Mouse (Mus musculus) hindbrain, embryonic 11.5 days (tissue): ENCODE data around the gene Serf2. TPM values are rescaled to one million over a fixed set of nuclear protein-coding genes. Genes with fewer than 3 reads are reported as not detected.
"Not testable (repeated sequence)": the region's sequence is repeated elsewhere in the genome, so short reads cannot be mapped to it uniquely, and the experiment has no call there.

Experiments
- ATAC-seq: fragments of 200-750 bp; cut with Nextera tagmentation; 2 replicates; pipeline ENCODE4 v1.8.0; 2017; ENCODE audit warnings: mild to moderate bottlenecking, moderate TSS enrichment, moderate library complexity; ENCODE audit not compliant: low FRiP score
- DNase-seq: peaks from one replicate; pipeline ENCODE4 v3.0.0-alpha.2; 2015; ENCODE audit warnings: low spot score
- H3K27ac ChIP-seq: fragments of 300-500 bp; sonication (generic); 2 replicates; pipeline ENCODE4 v1.5.1; 2014; ENCODE audit warnings: mild to moderate bottlenecking, low read depth, low read length
- H3K27me3 ChIP-seq: fragments of 300-500 bp; sonication (generic); 2 replicates; pipeline ENCODE4 v1.6.1; 2014; ENCODE audit warnings: mild to moderate bottlenecking, low read length, moderate library complexity, mixed read lengths; ENCODE audit not compliant: control insufficient read depth, insufficient read depth
- H3K36me3 ChIP-seq: fragments of 300-500 bp; sonication (generic); 2 replicates; pipeline ENCODE4 v1.6.1; 2014; ENCODE audit warnings: mild to moderate bottlenecking, low read length, moderate library complexity, mixed read lengths; ENCODE audit not compliant: control insufficient read depth, insufficient read depth
- H3K4me1 ChIP-seq: fragments of 300-500 bp; sonication (generic); replicated peaks from 2 replicates; pipeline ENCODE4 v1.6.1; 2014; ENCODE audit warnings: low read length, mixed read lengths; ENCODE audit not compliant: control insufficient read depth, insufficient read depth
- H3K4me2 ChIP-seq: fragments of 300-500 bp; sonication (generic); replicated peaks from 2 replicates; pipeline ENCODE4 v1.6.1; 2014; ENCODE audit warnings: mild to moderate bottlenecking, low read depth, low read length
- H3K4me3 ChIP-seq: fragments of 300-500 bp; sonication (generic); 2 replicates; pipeline ENCODE4 v1.5.1; 2014; ENCODE audit warnings: low read depth, low read length
- H3K9ac ChIP-seq: fragments of 300-500 bp; sonication (generic); 2 replicates; pipeline ENCODE4 v1.6.1; 2014; ENCODE audit warnings: low read depth, low read length
- H3K9me3 ChIP-seq: fragments of 300-500 bp; sonication (generic); 2 replicates; pipeline ENCODE4 v1.6.1; 2016; ENCODE audit warnings: low read length; ENCODE audit not compliant: control insufficient read depth
- WGBS: fragments of 180-500 bp; shearing (Covaris S2); extraction: QIAGEN DNeasy Blood & Tissue Kit; methylation state at CpG from one replicate; pipeline ENCODE4 v1.1.7; 2014; 5-methylcytosine and 5-hydroxymethylcytosine counted together
- polyA plus RNA-seq: library from polyadenylated mRNA; unstranded; fragments of >200 nt; fragmentation: Nextera tagmentation; extraction: Ambion mirVana; gene quantifications from 2 replicates; pipeline ENCODE4 v1.2.1, GENCODE M21; 2014

The Serf2 gene
- polyA plus RNA-seq, 1 experiment from 2014 or later: 490 TPM

DNA sequence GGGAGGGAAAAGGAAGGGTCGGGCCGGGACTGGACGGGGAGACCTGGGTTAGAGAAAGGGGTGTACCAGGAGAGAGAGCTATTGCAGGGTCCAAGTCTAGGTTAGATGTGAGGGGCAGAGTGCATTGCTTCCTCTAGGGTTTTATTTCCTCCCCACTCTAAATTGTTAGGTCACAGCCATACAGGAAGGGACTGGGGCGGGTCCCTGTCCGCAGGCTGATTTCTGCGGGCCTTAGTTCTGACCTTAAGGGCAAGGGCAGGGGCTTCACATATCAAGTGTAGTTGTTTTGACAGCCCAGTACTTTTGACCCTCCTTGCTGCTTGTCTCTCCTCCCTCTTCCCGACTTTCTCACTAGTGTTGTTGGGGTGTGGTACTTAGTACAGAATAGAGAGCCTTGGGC, 1.1 kb downstream of the Serf2 start:
- H3K4me2 ChIP-seq: peak overlapping the region; percentile 82
- 2% methylated on average over 7 of the region's 7 CpGs for WGBS
- peak overlapping the region; percentile 94 for H3K4me3 ChIP-seq
- no peak for DNase-seq
- ATAC-seq: 0 out of 2 replicates have a peak, but pooled peaks have one; percentile 4
- H3K36me3 ChIP-seq: no peaks in the 10 kb centered on the region; the same call in 1 of the 2 replicates
- H3K27ac ChIP-seq: peak overlapping the region; percentile 91
- peak overlapping the region; percentile 96 for H3K9ac ChIP-seq
- H3K27me3 ChIP-seq: no peaks in the 10 kb centered on the region
- 0 out of 2 replicates have a peak, but pooled peaks cover 2% of the 10 kb centered on the region for H3K4me1 ChIP-seq
- no peaks in the 10 kb centered on the region for H3K9me3 ChIP-seq

GRCm38 (mm10) chr2:121452361-121452760, 3.4 kb downstream of the Serf2 start:
- no peaks in the 10 kb centered on the region; the same call in 1 of the 2 replicates for H3K36me3 ChIP-seq
- H3K4me3 ChIP-seq: no peak overlapping the region
- no peak for DNase-seq
- 0 out of 2 replicates have a peak, but pooled peaks cover 2% of the 10 kb centered on the region for H3K4me1 ChIP-seq
- no peak for ATAC-seq
- WGBS: 90% methylated on average over 4 of the region's 4 CpGs
- no peak overlapping the region for H3K4me2 ChIP-seq
- no peak overlapping the region for H3K9ac ChIP-seq
- H3K27me3 ChIP-seq: no peaks in the 10 kb centered on the region
- no peak overlapping the region for H3K27ac ChIP-seq
- H3K9me3 ChIP-seq: no peaks in the 10 kb centered on the region

DNA sequence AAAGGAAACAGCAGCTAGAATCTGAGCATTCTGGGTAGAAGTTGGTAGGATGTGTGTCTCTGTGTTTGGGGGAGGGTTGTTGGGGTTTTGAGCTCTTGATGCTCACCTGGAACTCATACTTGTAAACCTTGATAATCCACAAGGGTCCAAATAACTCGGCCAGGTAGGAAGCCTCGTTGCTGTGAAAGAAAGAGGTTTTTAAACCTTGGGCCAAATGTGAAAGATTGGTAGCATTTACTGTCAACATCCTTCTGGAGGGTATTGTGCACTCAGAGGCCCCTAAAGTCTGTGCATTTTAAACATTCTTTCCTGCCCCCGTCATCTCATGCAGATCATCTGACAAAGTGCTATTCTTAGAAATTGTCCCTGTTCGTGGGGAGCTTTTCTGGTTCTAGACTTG, 4.0 kb downstream of the Serf2 start, which contains the start of gene Hypk:
Gene Hypk, plus strand, starts transcription at position 301 of the 400 bp plus-strand sequence.
- ATAC-seq (no peak), DNase-seq (no peak)
- WGBS: 87% methylated on average over 4 of the region's 4 CpGs
- Histone ChIP-seq H3K27ac (no peak within 1 kb of the TSS), H3K36me3 (no peaks in the 10 kb centered on the region; the same call in 1 of the 2 replicates), H3K27me3 (no peaks in the 10 kb centered on the region), H3K9me3 (no peaks in the 10 kb centered on the region), H3K4me3 (no peak within 1 kb of the TSS), H3K4me2 (no peak within 1 kb of the TSS), H3K9ac (no peak within 1 kb of the TSS), H3K4me1 (0 out of 2 replicates have a peak, but pooled peaks cover 2% of the 10 kb centered on the region)

DNA sequence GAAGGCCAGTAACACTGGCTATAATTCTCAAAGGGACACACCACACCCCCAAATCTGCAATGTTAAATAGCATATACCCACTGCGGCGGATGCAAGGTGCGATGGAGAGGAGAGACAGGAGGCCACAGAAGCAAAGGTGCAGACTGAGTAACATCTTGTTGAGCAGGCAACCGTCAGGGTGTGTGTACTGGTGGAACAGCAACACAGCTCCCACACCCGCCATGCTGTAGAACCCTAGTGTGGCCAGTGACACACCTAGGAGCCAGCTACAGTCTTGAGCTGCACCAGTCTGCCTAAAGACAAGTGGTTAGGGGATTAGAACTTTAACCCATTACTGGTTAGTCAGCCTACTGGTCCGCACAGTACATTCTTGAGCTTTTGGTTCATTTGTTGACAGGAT, 4.9 kb downstream of the Serf2 start:
- H3K36me3 ChIP-seq: no peaks in the 10 kb centered on the region; the same call in 1 of the 2 replicates
- H3K27me3 ChIP-seq: no peaks in the 10 kb centered on the region
- ATAC-seq: no peak
- no peak overlapping the region for H3K27ac ChIP-seq
- 86% methylated on average over 6 of the region's 6 CpGs for WGBS
- H3K4me2 ChIP-seq: no peak overlapping the region
- DNase-seq: no peak
- H3K9ac ChIP-seq: no peak overlapping the region
- no peaks in the 10 kb centered on the region for H3K9me3 ChIP-seq
- H3K4me1 ChIP-seq: 0 out of 2 replicates have a peak, but pooled peaks cover 2% of the 10 kb centered on the region
- no peak overlapping the region for H3K4me3 ChIP-seq

- no peak for ATAC-seq
- no peaks in the 10 kb centered on the region for H3K27me3 ChIP-seq
- no peak overlapping the region for H3K4me2 ChIP-seq
- H3K9me3 ChIP-seq: no peaks in the 10 kb centered on the region
- DNase-seq: no peak
- H3K4me3 ChIP-seq: no peak overlapping the region
- H3K4me1 ChIP-seq: 0 out of 2 replicates have a peak, but pooled peaks cover 2% of the 10 kb centered on the region
- H3K27ac ChIP-seq: no peak overlapping the region
- no peak overlapping the region; the same call in 1 of the 2 replicates for H3K9ac ChIP-seq
- 80% methylated on average over 5 of the region's 5 CpGs for WGBS
- H3K36me3 ChIP-seq: no peaks in the 10 kb centered on the region; the same call in 1 of the 2 replicates
Measured at GRCm38 (mm10) chr2:121455534-121455933, 6.5 kb downstream of the Serf2 start.

DNA sequence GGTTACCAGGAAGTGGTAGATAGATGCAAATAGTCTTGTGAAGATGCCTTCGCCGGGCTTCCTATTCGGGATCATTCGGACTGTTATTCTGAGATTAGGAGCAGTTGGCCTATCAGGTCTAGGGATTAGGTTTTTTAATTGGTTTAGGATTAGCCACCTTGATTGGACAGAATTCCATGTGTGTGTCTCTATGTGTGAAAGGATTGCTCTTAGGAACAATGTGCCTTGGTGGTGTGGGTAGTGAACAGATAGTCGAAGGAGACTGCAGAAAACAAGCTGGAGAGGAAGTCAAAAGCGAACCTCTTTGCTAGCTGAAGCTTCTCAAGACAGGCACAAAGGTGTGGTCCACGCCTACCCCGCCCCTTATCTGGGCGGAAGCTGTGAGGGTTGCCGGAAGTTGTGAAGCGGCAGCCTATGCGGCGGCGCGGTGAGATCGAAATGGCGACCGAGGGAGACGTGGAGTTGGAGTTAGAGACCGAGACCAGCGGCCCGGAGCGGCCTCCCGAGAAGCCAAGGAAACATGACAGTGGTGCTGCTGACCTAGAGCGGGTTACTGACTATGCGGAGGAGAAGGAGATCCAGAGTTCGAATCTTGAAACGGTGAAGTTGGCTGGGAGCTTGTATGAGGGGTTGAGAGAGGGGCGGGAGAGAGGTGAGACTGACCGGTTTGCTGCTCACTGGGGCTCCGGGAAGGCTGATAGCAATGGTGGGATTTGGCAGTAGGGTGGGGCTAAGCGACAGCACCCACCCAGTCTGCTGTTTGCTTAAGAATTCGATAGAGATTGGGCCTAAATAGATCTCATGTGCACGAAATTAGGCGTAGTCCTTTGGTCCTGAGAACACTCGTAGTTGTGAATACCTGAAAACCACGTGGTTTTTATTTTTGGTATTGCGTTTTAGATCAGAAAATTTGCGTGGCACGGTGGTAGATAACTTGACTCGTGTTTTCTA, 8.0 kb downstream of the Serf2 start, which contains the start of gene Serinc4:
Gene Serinc4, minus strand, starts transcription at position 90 of the 951 bp plus-strand sequence.
- Histone ChIP-seq H3K27ac (peak within 1 kb of the TSS; percentile 56; the same call in 1 of the 2 replicates), H3K27me3 (no peaks in the 10 kb centered on the region), H3K36me3 (no peaks in the 10 kb centered on the region), H3K4me2 (peak within 1 kb of the TSS; percentile 54), H3K9ac (peak within 1 kb of the TSS; percentile 77), H3K9me3 (no peaks in the 10 kb centered on the region), H3K4me3 (peak within 1 kb of the TSS; percentile 83), H3K4me1 (no peaks in the 10 kb centered on the region)
- DNase-seq: peak; percentile 88
- 5% methylated on average over 41 of the region's 41 CpGs for WGBS
- peak; percentile 92 for ATAC-seq

DNA sequence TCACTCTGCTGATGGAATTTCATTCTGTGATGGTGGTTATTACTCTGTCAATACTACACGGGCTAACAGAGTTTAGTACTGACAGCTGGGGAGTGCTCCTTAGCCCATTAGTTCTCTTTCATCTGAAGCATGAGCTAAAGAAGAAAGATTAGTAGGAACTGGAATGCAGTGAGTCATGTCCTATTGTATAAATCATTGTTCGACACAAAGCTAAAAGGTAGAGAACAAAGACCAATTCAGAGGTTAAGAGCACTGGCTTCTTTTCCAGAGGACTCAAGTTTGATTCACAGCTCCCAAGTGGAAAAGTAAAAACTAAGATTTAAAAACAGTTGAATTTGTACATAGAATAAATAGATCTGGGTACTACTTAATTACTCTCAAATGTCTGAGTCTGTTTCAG, 11.1 kb downstream of the Serf2 start:
- H3K4me3 ChIP-seq: no peak overlapping the region
- no peak for ATAC-seq
- no peak overlapping the region for H3K27ac ChIP-seq
- H3K9ac ChIP-seq: no peak overlapping the region
- 72% methylated on average over 2 of the region's 2 CpGs for WGBS
- H3K36me3 ChIP-seq: no peaks in the 10 kb centered on the region
- no peaks in the 10 kb centered on the region for H3K9me3 ChIP-seq
- no peaks in the 10 kb centered on the region for H3K4me1 ChIP-seq
- no peaks in the 10 kb centered on the region for H3K27me3 ChIP-seq
- no peak overlapping the region for H3K4me2 ChIP-seq
- no peak for DNase-seq

GRCm38 (mm10) chr2:121468982-121469381, 20.0 kb downstream of the Serf2 start:
- not testable (repeated sequence) for H3K36me3 ChIP-seq, H3K27ac ChIP-seq, DNase-seq, H3K9me3 ChIP-seq, H3K27me3 ChIP-seq, H3K4me1 ChIP-seq, ATAC-seq, H3K9ac ChIP-seq, H3K4me3 ChIP-seq, H3K4me2 ChIP-seq
- 61% methylated on average over 2 of the region's 6 CpGs for WGBS
